Mouse (Mus musculus) right cerebral cortex, adult 2 months (tissue): Measurements from ENCODE around the gene Pttg1ip.

Experiments used
- DNase-seq, 2 experiments: peaks; one replicate each; pipeline ENCODE4 v3.0.0; 2021 to 2022; ENCODE audit warnings: low spot score in 2 of 2

Pttg1ip gene

GRCm38 (mm10) chr10:77606855-77607254 is 25.3 kb downstream of the Pttg1ip start:
- no peak for DNase-seq

- DNase-seq = no peak
Measured at GRCm38 (mm10) chr10:77607441-77607840, 25.9 kb downstream of the Pttg1ip start.

GRCm38 (mm10) chr10:77608589-77608988 is 27.1 kb downstream of the Pttg1ip start:
- no peak for DNase-seq

GRCm38 (mm10) chr10:77610221-77610961 is 28.9 kb downstream of the Pttg1ip start:
- no peak for DNase-seq

- DNase-seq = no peak
Measured at GRCm38 (mm10) chr10:77613409-77613808, 31.9 kb downstream of the Pttg1ip start.

GRCm38 (mm10) chr10:77615647-77616046 is 34.1 kb downstream of the Pttg1ip start:
- DNase-seq = no peak

- DNase-seq = no peak
Measured at GRCm38 (mm10) chr10:77616166-77616565, 34.6 kb downstream of the Pttg1ip start.

- DNase-seq = no peak
Measured at GRCm38 (mm10) chr10:77616926-77617325, 35.4 kb downstream of the Pttg1ip start.

GRCm38 (mm10) chr10:77621546-77621945 is 40.0 kb downstream of the Pttg1ip start:
- DNase-seq = no peak

- peak; percentile 85 to 88 for DNase-seq
Measured at GRCm38 (mm10) chr10:77622055-77622988, 40.8 kb downstream of the Pttg1ip start, which contains the start of gene Ube2g2. Gene Ube2g2 (plus strand): TSS chr10:77622275.

GRCm38 (mm10) chr10:77623069-77623492 is 41.6 kb downstream of the Pttg1ip start:
- no peak for DNase-seq

- no peak for DNase-seq
Measured at GRCm38 (mm10) chr10:77623639-77624400, 42.3 kb downstream of the Pttg1ip start.

GRCm38 (mm10) chr10:77624570-77624995 is 43.1 kb downstream of the Pttg1ip start:
- DNase-seq = peak; percentile 47 to 59

GRCm38 (mm10) chr10:77626036-77626435 is 44.5 kb downstream of the Pttg1ip start:
- DNase-seq = no peak

GRCm38 (mm10) chr10:77626591-77626990 is 45.1 kb downstream of the Pttg1ip start:
- no peak for DNase-seq

GRCm38 (mm10) chr10:77627497-77627896 is 46.0 kb downstream of the Pttg1ip start:
- peak; percentile 84 to 87 for DNase-seq

GRCm38 (mm10) chr10:77629163-77629562 is 47.6 kb downstream of the Pttg1ip start:
- no peak for DNase-seq

GRCm38 (mm10) chr10:77629970-77630369 is 48.5 kb downstream of the Pttg1ip start:
- no peak for DNase-seq

- DNase-seq = no peak
Measured at GRCm38 (mm10) chr10:77634016-77634415, 52.5 kb downstream of the Pttg1ip start.

GRCm38 (mm10) chr10:77634452-77635231 is 53.1 kb downstream of the Pttg1ip start:
- DNase-seq = no peak
